Mouse (Mus musculus) CD8-positive naive resting alpha-beta T cell, adult 2 months (primary cell): ENCODE measurements at regions not wholly inside any gene's neighbourhood (a gene's known extent, or its start where the extent isn't known, plus 50 kb on each side); places are given as distances from the start of the nearest gene placed in this dataset.

Experiments
- DNase-seq, 2 experiments: peaks; one replicate each; pipeline ENCODE4 v3.0.0; 2022; ENCODE audit warnings: low read depth in 2 of 2, low spot score in 2 of 2

DNA sequence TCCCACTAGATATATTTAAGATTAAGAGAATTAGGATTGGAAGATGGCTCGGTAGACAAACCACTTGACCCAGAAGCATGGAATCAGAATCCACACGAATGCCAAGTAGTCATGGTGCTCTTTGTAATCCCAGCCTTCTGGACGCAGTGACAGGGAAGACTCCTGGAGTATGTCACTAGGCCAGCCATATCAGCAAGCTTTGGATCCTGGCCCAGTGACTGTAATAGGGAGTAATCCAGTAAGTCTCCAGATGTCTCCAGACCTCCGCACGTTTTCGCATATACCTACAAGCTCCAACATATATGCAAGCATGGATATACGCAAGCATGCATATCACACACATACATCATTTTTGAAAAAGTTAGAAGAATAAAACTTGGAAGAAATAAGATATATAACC lies 73.9 kb upstream of the H2afz start:
- DNase-seq: no peak

DNA sequence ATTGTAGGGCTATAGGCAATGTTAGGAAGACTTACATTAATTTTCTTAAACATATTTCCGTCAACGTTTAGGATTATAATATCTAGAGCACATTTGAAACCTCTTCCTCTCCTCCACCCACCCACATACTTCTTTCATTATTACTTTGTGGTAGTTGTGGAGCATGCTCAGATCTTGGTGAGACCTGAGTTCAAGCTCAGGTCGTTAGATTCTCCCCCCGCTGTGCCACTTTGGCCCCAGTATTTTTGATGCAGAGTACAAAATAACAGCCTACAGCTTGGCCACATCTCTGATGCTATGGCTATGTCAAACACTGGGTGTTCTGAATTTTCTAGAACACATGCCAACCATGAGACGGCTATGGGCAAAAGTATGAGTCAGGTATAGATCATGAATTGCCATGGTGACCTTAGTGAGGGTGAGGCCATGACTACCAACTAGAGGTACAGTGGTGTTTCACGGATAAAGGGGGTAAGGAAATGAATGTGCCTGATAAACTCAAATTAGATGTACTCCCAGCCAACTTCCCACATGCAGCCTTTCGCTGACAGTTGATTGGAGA lies 68.5 kb upstream of the H2afz start:
- no peak for DNase-seq

DNA sequence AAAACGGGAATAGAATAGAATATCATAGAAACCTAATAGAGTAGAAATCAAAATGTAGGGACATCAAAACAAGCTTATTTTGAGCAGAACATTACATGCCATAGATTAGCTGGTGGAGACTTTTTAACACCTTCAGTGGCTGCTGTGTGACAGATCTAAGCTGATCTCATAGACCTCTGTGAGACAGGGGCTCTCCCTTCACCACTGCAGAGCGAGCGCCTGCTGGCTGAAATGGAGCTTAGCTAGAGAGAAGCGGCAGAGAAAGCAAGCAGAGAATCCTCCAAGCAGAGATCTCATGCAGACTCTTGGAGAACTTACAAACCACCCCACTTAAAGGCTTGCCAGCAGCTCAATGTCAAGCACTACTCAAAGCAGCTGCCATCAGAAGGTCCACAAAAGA lies 65.5 kb upstream of the H2afz start:
- no peak for DNase-seq

DNA sequence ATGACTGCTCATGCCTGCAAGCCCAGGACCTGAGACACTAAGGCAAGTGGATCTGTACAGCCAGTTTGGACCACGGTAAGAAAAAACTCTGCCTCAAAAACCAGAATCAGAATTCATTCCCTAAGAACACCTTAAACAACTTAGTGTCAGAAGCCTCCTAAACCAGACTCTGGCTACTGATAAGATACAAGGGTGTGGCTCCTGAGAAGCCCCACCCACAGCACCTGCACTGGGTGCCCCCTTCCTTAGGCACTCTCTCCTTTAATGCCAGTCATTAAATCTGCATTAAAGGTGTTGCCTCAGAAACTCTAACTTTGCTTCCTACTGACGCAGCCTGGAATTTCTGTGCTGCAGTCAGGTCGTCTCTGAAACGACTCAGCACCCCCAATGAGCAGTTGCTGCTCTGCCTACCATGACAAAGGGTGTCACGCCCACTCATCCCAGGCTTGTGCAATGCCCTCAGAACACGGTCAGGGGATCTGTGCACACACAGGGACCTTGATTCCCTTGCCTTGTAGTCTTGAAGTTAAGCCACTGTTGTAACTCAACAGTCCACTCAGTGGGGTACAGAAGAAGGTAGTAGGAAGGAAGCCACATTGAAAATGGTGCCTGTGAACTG lies 62.8 kb upstream of the H2afz start:
- DNase-seq: no peak

DNA sequence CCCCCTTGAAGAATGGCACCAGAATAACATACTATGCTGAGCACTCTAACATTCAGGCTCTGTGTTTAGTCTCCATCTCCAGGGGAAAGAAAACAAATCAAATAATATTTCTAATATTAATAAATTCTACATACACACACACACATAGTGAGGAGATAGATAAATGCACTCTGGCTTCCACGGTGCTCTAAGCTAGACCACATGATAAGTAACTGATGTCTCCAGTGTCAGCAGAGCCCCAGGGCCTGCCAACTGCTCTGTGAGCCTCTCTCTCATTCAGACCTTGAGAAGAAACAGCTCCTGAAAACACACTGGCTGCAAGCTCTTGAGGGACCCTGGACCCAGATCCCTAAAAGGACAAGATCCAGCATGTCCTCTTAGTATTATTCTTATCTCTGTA lies 56.9 kb upstream of the H2afz start:
- no peak for DNase-seq

DNA sequence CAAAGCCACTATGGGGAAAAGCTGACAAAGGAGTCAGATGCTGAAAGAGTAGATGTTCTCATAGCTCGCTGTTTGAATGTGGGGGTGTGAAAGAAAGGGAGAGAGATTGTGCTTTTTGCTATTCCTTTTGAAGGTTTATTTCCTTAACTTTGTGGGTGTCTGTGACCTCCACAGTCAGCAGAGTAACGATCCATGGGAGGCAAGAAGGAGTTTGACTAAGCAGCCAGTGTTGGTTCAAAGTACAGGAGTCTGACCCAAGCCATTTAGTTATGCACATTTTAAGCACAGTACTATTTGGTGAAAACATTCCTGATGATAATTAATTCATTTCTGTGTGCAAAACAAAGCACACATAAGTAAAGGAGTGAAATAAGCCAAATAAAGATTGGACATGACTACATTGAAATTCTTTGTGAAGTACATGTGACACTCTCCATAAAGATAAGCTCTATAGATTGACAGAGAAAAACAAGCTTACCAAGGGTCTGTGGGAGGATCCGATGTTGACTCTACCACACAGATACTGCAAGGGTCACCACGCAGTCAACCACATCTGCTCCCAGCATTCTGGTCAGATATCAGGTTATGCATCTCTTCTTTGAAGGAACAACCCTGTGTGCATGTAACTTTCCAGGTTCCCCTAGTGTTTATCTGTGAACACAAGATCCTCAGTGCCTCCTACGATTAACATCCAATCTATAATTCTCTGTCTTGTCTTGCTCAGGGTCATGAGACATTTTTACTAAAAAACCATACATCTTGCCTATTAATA lies 56.2 kb upstream of the H2afz start:
- DNase-seq: no peak

DNA sequence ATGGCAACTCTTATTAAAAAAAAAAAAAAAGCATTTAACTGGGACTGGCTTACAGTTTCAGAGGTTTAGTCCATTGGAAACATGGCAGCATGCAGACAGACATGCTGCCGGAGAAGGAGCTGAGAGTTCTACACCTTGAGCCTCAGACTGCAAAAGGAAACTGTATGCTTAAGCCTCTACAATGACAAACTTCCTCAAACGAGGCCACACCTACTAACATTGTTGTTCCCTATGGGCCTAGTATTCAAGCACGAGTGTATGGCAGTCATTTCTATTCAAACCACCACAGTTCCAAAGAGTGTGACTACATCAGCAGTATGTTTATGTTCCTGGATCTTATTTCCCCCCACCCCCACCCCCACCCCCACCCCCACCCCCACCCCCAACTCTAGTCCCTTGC lies 54.2 kb upstream of the H2afz start:
- DNase-seq: no peak
